Mouse (Mus musculus) midbrain, embryonic 16.5 days (tissue): ENCODE measurements around the gene Glul. TPM values are rescaled to one million over a fixed set of nuclear protein-coding genes. Genes with fewer than 3 reads are reported as not detected.

Experiments used
- ATAC-seq: fragments of 200-750 bp; cut with Nextera tagmentation; 2 replicates; pipeline ENCODE4 v1.8.0; 2017; ENCODE audit warnings: moderate TSS enrichment
- H3K27ac ChIP-seq: fragments of 300-500 bp; sonication (generic); 2 replicates; pipeline ENCODE4 v1.5.1; 2014; ENCODE audit warnings: mild to moderate bottlenecking, low read length, mixed read lengths
- H3K27me3 ChIP-seq: fragments of 300-500 bp; sonication (generic); 2 replicates; pipeline ENCODE4 v1.6.1; 2014; ENCODE audit warnings: low read depth, low read length, mixed read lengths; ENCODE audit not compliant: control insufficient read depth, insufficient read depth
- H3K36me3 ChIP-seq: fragments of 300-500 bp; sonication (generic); 2 replicates; pipeline ENCODE4 v1.6.1; 2014; ENCODE audit warnings: mild to moderate bottlenecking, low read length, moderate library complexity, mixed read lengths; ENCODE audit not compliant: control insufficient read depth, insufficient read depth
- H3K4me1 ChIP-seq: fragments of 300-500 bp; sonication (generic); 2 replicates; pipeline ENCODE4 v1.6.1; 2014; ENCODE audit warnings: mild to moderate bottlenecking, low read length, mixed read lengths; ENCODE audit not compliant: control insufficient read depth, insufficient read depth
- H3K4me2 ChIP-seq: fragments of 300-500 bp; sonication (generic); 2 replicates; pipeline ENCODE4 v1.6.1; 2014; ENCODE audit warnings: mild to moderate bottlenecking, low read length, mixed read lengths
- H3K4me3 ChIP-seq: fragments of 300-500 bp; sonication (generic); 2 replicates; pipeline ENCODE4 v1.5.1; 2014; ENCODE audit warnings: low read depth, mild to moderate bottlenecking, low read length, moderate library complexity, mixed read lengths
- H3K9ac ChIP-seq: fragments of 300-500 bp; sonication (generic); 2 replicates; pipeline ENCODE4 v1.6.1; 2014; ENCODE audit warnings: low read depth, low read length, mixed read lengths
- H3K9me3 ChIP-seq: fragments of 300-500 bp; sonication (generic); replicated peaks from 2 replicates; pipeline ENCODE4 v1.6.1; 2014; ENCODE audit warnings: mild to moderate bottlenecking, low read length, mixed read lengths; ENCODE audit not compliant: control insufficient read depth, poor library complexity, severe bottlenecking
- WGBS: fragments of 180-500 bp; shearing (Covaris S2); extraction: QIAGEN DNeasy Blood & Tissue Kit; methylation state at CpG from one replicate; pipeline ENCODE4 v1.1.7; 2014; 5-methylcytosine and 5-hydroxymethylcytosine counted together
- microRNA-seq: library from miRNA; unstranded; fragments of <30 nt; microRNA quantifications from one replicate; pipeline ENCODE4, GENCODE M21; 2017
- polyA plus RNA-seq: library from polyadenylated mRNA; unstranded; fragments of >200 nt; fragmentation: Nextera tagmentation; extraction: Ambion mirVana; gene quantifications from 2 replicates; pipeline ENCODE4 v1.2.1, GENCODE M21; 2015

Glul gene
- polyA plus RNA-seq, 1 experiment from 2014 or later = 159 TPM

GRCm38 (mm10) chr1:153946971-153947370 is 47.2 kb downstream of the Glul start:
- 19% methylated on average over 7 of the region's 7 CpGs for whole genome bisulfite sequencing
- Histone ChIP-seq H3K36me3 (no peaks in the 10 kb centered on the region), H3K4me1 (no peaks in the 10 kb centered on the region), H3K4me2 (no peak overlapping the region), H3K27ac (no peak overlapping the region), H3K9me3 (no peaks in the 10 kb centered on the region), H3K27me3 (no peaks in the 10 kb centered on the region), H3K9ac (no peak overlapping the region), H3K4me3 (no peak overlapping the region)
- ATAC-seq = no peak

GRCm38 (mm10) chr1:153947837-153948236 is 48.1 kb downstream of the Glul start:
- Histone ChIP-seq H3K9ac (no peak overlapping the region), H3K27ac (no peak overlapping the region), H3K36me3 (no peaks in the 10 kb centered on the region), H3K4me1 (no peaks in the 10 kb centered on the region), H3K4me3 (no peak overlapping the region), H3K4me2 (no peak overlapping the region), H3K27me3 (no peaks in the 10 kb centered on the region), H3K9me3 (no peaks in the 10 kb centered on the region)
- ATAC-seq = no peak
- WGBS = 94% methylated on average over 6 of the region's 6 CpGs

GRCm38 (mm10) chr1:153953232-153953631 is 53.5 kb downstream of the Glul start:
- no peaks in the 10 kb centered on the region for H3K36me3 ChIP-seq
- no peaks in the 10 kb centered on the region for H3K9me3 ChIP-seq
- no peaks in the 10 kb centered on the region for H3K4me1 ChIP-seq
- no peak overlapping the region for H3K4me2 ChIP-seq
- no peak overlapping the region for H3K4me3 ChIP-seq
- H3K9ac ChIP-seq = no peak overlapping the region
- H3K27ac ChIP-seq = no peak overlapping the region
- no peaks in the 10 kb centered on the region for H3K27me3 ChIP-seq
- 89% methylated on average over 9 of the region's 9 CpGs for WGBS
- no peak for ATAC-seq

- Histone ChIP-seq H3K27ac (no peak overlapping the region), H3K9me3 (no peaks in the 10 kb centered on the region), H3K4me1 (no peaks in the 10 kb centered on the region), H3K4me3 (no peak overlapping the region), H3K36me3 (no peaks in the 10 kb centered on the region), H3K9ac (no peak overlapping the region), H3K4me2 (no peak overlapping the region), H3K27me3 (no peaks in the 10 kb centered on the region)
- ATAC-seq = 0 out of 2 replicates have a peak, but pooled peaks have one; percentile 36
- 75% methylated on average over 6 of the region's 6 CpGs for WGBS
Measured at GRCm38 (mm10) chr1:153953797-153954196, 54.1 kb downstream of the Glul start.

- H3K4me3 ChIP-seq = no peak overlapping the region
- no peak overlapping the region for H3K4me2 ChIP-seq
- H3K4me1 ChIP-seq = no peaks in the 10 kb centered on the region
- no peak overlapping the region for H3K27ac ChIP-seq
- H3K27me3 ChIP-seq = no peaks in the 10 kb centered on the region
- H3K9me3 ChIP-seq = no peaks in the 10 kb centered on the region
- 39% methylated on average over 1 of the region's 1 CpGs for WGBS
- H3K9ac ChIP-seq = no peak overlapping the region
- no peaks in the 10 kb centered on the region for H3K36me3 ChIP-seq
- no peak for ATAC-seq
Measured at GRCm38 (mm10) chr1:153957850-153958249, 58.1 kb downstream of the Glul start.

Small RNA genes within 50 kb of the gene (microRNA-seq; reads per million reads assigned to microRNA genes)
- gene Mir8114 = 23.4 reads per million, percentile 39 among the genes with 10 or more reads in this experiment

Other genes with a start within 250 kb of the Glul start
- 47.1 and 49.1 TPM in 2 replicates for gene Rgs8, start 246.9 kb upstream of the Glul start, polyA plus RNA-seq
- gene Rgs16, start 159.6 kb upstream of the Glul start, polyA plus RNA-seq = 21.8 and 31.3 TPM in 2 replicates
- 36.2 and 45.6 TPM in 2 replicates for gene Rnasel, start 150.5 kb upstream of the Glul start, polyA plus RNA-seq
- 0.10 and 0.19 TPM in 2 replicates for gene Rgsl1, start 55.8 kb upstream of the Glul start, polyA plus RNA-seq
- gene Teddm1b, start 25.6 kb upstream of the Glul start, polyA plus RNA-seq = 0.28 and 0.35 TPM in 2 replicates
- gene Teddm1a, start 8.2 kb upstream of the Glul start, polyA plus RNA-seq = not detected in 2 replicates
- gene Teddm2, start 284 bp downstream of the Glul start, polyA plus RNA-seq = 0.96 and 1.3 TPM in 2 replicates